Mouse (Mus musculus): Measurements from ENCODE around the gene Inpp4a. TPM values are rescaled to one million over a fixed set of nuclear protein-coding genes. Genes with fewer than 3 reads are reported as not detected.

Gene Inpp4a
- total and polyA plus RNA-seq, 3 experiments: 1.5 to 7.0 (median 4.0) TPM

- H3K4me1 ChIP-seq (ENCODE audit: control insufficient read depth in 1 of 2, insufficient read depth in 2 of 2): peaks cover 0 to 12% of the 10 kb centered on the region in 2 experiments; a peak in 3 of 4 replicates
- peaks cover 7% of the 10 kb centered on the region for H3K79me2 ChIP-seq (replicated peaks; ENCODE audit: control insufficient read depth, extremely low read depth, insufficient read depth, poor library complexity, severe bottlenecking)
- H3K9ac ChIP-seq (ENCODE audit: insufficient read depth, low read depth): no peak overlapping the region
- H3K27me3 ChIP-seq (replicated peaks): no peaks in the 10 kb centered on the region
- in situ Hi-C loops (cut with MboI; ENCODE audit: low pct_ligation_motif_present, low pct_unique_long_range_greater_than_20kb, low sequenced_read_pairs) (no loop called here), dilution Hi-C loops (cut with MboI; ENCODE audit: extremely low pct_ligation_motif_present, extremely low pct_unique_long_range_greater_than_20kb, low sequenced_read_pairs) (no loop called here)
- H3K4me3 ChIP-seq (replicated peaks in 1 of 3; ENCODE audit: low read depth in 2 of 3, low read length in 2 of 3, poor library complexity in 1 of 3): no peak overlapping the region
- H3K36me3 ChIP-seq (replicated peaks in 1 of 2; ENCODE audit: control insufficient read depth in 1 of 2, insufficient read depth in 1 of 2, low read length in 1 of 2): peaks cover 72 to 92% of the 10 kb centered on the region in 2 experiments
- H3K4me2 ChIP-seq (ENCODE audit: insufficient read depth, low read depth, poor library complexity, severe bottlenecking): no peak overlapping the region
- no peak for TF ChIP-seq JUND (conservative IDR thresholded peaks at IDR 0.05; ENCODE audit: low read depth, low read length)
- TF ChIP-seq ETS1 (conservative IDR thresholded peaks at IDR 0.05; ENCODE audit: low read depth, low read length): no peak
- TF ChIP-seq MYC (IDR thresholded peaks at IDR 0.05; ENCODE audit: low read depth, low read length): no peak
- TF ChIP-seq SIN3A (IDR thresholded peaks at IDR 0.05; ENCODE audit: low read length): no peak
- TF ChIP-seq ZNF384 (IDR thresholded peaks at IDR 0.05; ENCODE audit: low read depth, low read length): no peak
- no peak for TF ChIP-seq CTCF (conservative IDR thresholded peaks at IDR 0.05 in 1 of 2, IDR thresholded peaks at IDR 0.05 in 1 of 2; ENCODE audit: low read depth in 2 of 2, low read length in 2 of 2)
- H3K27ac ChIP-seq (ENCODE audit: insufficient read depth, low read depth): no peak overlapping the region
- no peak for DNase-seq (ENCODE audit: extremely low read depth)
- no peaks in the 10 kb centered on the region for H3K9me3 ChIP-seq (replicated peaks; ENCODE audit: low read length)
These were observed 136.8 kb downstream of the Inpp4a start for GRCm38 (mm10) chr1:37436419-37436818.

GRCm38 (mm10) chr1:37442848-37443835 lies 143.5 kb downstream of the Inpp4a start:
- dilution Hi-C loops (cut with MboI; ENCODE audit: extremely low pct_ligation_motif_present, extremely low pct_unique_long_range_greater_than_20kb, low sequenced_read_pairs): no loop called here
- no peak overlapping the region for H3K4me2 ChIP-seq (ENCODE audit: insufficient read depth, low read depth, poor library complexity, severe bottlenecking)
- no peaks in the 10 kb centered on the region for H3K27me3 ChIP-seq (replicated peaks)
- no peaks in the 10 kb centered on the region for H3K79me2 ChIP-seq (replicated peaks; ENCODE audit: control insufficient read depth, extremely low read depth, insufficient read depth, poor library complexity, severe bottlenecking)
- H3K36me3 ChIP-seq (replicated peaks in 1 of 2; ENCODE audit: control insufficient read depth in 1 of 2, insufficient read depth in 1 of 2, low read length in 1 of 2): peaks cover 63 to 93% of the 10 kb centered on the region in 2 experiments
- no peak overlapping the region for H3K4me3 ChIP-seq (replicated peaks in 1 of 3; ENCODE audit: low read depth in 2 of 3, low read length in 2 of 3, poor library complexity in 1 of 3)
- in situ Hi-C loops (cut with MboI; ENCODE audit: low pct_ligation_motif_present, low pct_unique_long_range_greater_than_20kb, low sequenced_read_pairs): no loop called here
- H3K9ac ChIP-seq (ENCODE audit: insufficient read depth, low read depth): no peak overlapping the region
- no peak for DNase-seq (ENCODE audit: extremely low read depth)
- no peaks in the 10 kb centered on the region for H3K4me1 ChIP-seq (ENCODE audit: control insufficient read depth in 1 of 2, insufficient read depth in 2 of 2)
- H3K9me3 ChIP-seq (replicated peaks; ENCODE audit: low read length): no peaks in the 10 kb centered on the region
- TF ChIP-seq NRF1 (IDR thresholded peaks at IDR 0.05; ENCODE audit: low read depth, low read length) (no peak), MYC (IDR thresholded peaks at IDR 0.05; ENCODE audit: low read depth, low read length) (no peak), HCFC1 (IDR thresholded peaks at IDR 0.05; ENCODE audit: low read depth, low read length) (no peak), PAX5 (IDR thresholded peaks at IDR 0.05; ENCODE audit: low read length) (no peak), CHD1 (IDR thresholded peaks at IDR 0.05; ENCODE audit: low read depth, low read length) (no peak), KAT2A (IDR thresholded peaks at IDR 0.05; ENCODE audit: insufficient replicate concordance, low read length) (no peak), TCF12 (IDR thresholded peaks at IDR 0.05; ENCODE audit: low read depth, low read length) (no peak), EP300 (IDR thresholded peaks at IDR 0.05; ENCODE audit: low read length) (no peak), ZC3H11A (IDR thresholded peaks at IDR 0.05; ENCODE audit: low read depth, low read length) (no peak), IRF4 (IDR thresholded peaks at IDR 0.05; ENCODE audit: low read depth, low read length) (no peak), NELFE (IDR thresholded peaks at IDR 0.05; ENCODE audit: low read depth, low read length) (no peak), ZKSCAN1 (IDR thresholded peaks at IDR 0.05; ENCODE audit: borderline replicate concordance, low read depth, low read length) (no peak), UBTF (IDR thresholded peaks at IDR 0.05; ENCODE audit: low read depth, low read length) (no peak), MAX (IDR thresholded peaks at IDR 0.05; ENCODE audit: low read length) (no peak), ZNF384 (IDR thresholded peaks at IDR 0.05; ENCODE audit: low read depth, low read length) (no peak), CTCF (conservative IDR thresholded peaks at IDR 0.05 in 1 of 2, IDR thresholded peaks at IDR 0.05 in 1 of 2; ENCODE audit: low read depth in 2 of 2, low read length in 2 of 2) (no peak), ETS1 (conservative IDR thresholded peaks at IDR 0.05; ENCODE audit: low read depth, low read length) (no peak), RCOR1 (conservative IDR thresholded peaks at IDR 0.05; ENCODE audit: low read depth, low read length) (no peak), MXI1 (IDR thresholded peaks at IDR 0.05; ENCODE audit: low read depth, low read length) (no peak), RAD21 (IDR thresholded peaks at IDR 0.05; ENCODE audit: low read depth, low read length) (no peak)
- H3K27ac ChIP-seq (ENCODE audit: insufficient read depth, low read depth): no peak overlapping the region
